ENCODE assay signal across 16 mouse cellular contexts in genomic region chr7:112275093-112275492, GRCm38 (mm10). TPM values are rescaled to one million over a fixed set of nuclear protein-coding genes. Genes with fewer than 3 reads are reported as not detected.
DNase-seq lines count a peak whose midpoint lies in the region; ATAC-seq and TF ChIP-seq lines count a peak whose summit lies in the region.
"Had no signal": no experiment of that assay in that cellular context is flagged by ENCODE, and none has a peak within 500 bp of the region (broad histone marks: within the 10 kb centered on the region; RNA-seq: fewer than 3 reads in every experiment).

No protein-coding gene starts in this region.

- peak overlapping the region; percentile 23; the same call in 1 of the 2 replicates for H3K27ac ChIP-seq in cerebellum, adult 2 months (ENCODE audit: insufficient read depth, low read length)
- H3K27ac ChIP-seq in heart, embryonic 15.5 days = peak overlapping the region; percentile 92
- H3K27ac ChIP-seq in stomach, embryonic 15.5 days = peak overlapping the region; percentile 16
- H3K27ac ChIP-seq in stomach, postnatal 0 days (replicated peaks) = no peak overlapping the region
- H3K27ac ChIP-seq in forebrain, embryonic 14.5 days (ENCODE audit: low read depth, low read length) = no peak overlapping the region; the same call in 1 of the 2 replicates
- H3K27ac ChIP-seq: hindbrain, embryonic 14.5 days; kidney, postnatal 0 days; liver, embryonic 14.5 days had no signal

- DNase-seq in cerebellum, adult 2 months = no peak
- DNase-seq in heart, adult 9 months (ENCODE audit: low spot score in 2 of 2) = no peak
- DNase-seq in stomach, postnatal 0 days (ENCODE audit: low spot score) = no peak
- no peak for DNase-seq in Muller cell, postnatal 12 days (ENCODE audit: inconsistent ontology term)
- no peak for DNase-seq in forebrain, embryonic 14.5 days (ENCODE audit: low spot score)
- DNase-seq: cerebellum, adult 18-20 months; gastrocnemius, postnatal 14 days; retina, postnatal 1 day; spleen, adult 18-20 months had no signal

- H3K4me1 ChIP-seq in cerebellum, adult 2 months (ENCODE audit: control insufficient read depth, insufficient read depth, low read length) = peaks cover 62% of the 10 kb centered on the region
- H3K4me1 ChIP-seq in heart, embryonic 15.5 days (replicated peaks) = peaks cover 94% of the 10 kb centered on the region
- H3K4me1 ChIP-seq in stomach, embryonic 15.5 days = peaks cover 53% of the 10 kb centered on the region
- 0 out of 2 replicates have a peak, but pooled peaks cover 3% of the 10 kb centered on the region for H3K4me1 ChIP-seq in stomach, postnatal 0 days (replicated peaks; ENCODE audit: control insufficient read depth, insufficient read depth)
- H3K4me1 ChIP-seq in forebrain, embryonic 14.5 days (ENCODE audit: control insufficient read depth, insufficient read depth, low read length) = peaks cover 25% of the 10 kb centered on the region
- H3K4me1 ChIP-seq: megakaryocyte, embryonic 14.5 days had no signal

- ATAC-seq in cerebellum, adult (ENCODE audit: insufficient number of reproducible peaks, low FRiP score, low TSS enrichment) = no peak
- ATAC-seq in heart, embryonic 15.5 days (replicated peaks; ENCODE audit: insufficient number of reproducible peaks, insufficient read depth, low FRiP score, low read depth) = no peak
- no peak for ATAC-seq in stomach, embryonic 15.5 days (ENCODE audit: insufficient read depth, low FRiP score, low read depth)
- no peak for ATAC-seq in stomach, postnatal 0 days (ENCODE audit: low FRiP score, low TSS enrichment)
- no peak for ATAC-seq in forebrain, embryonic 14.5 days

- no peak for TF ChIP-seq EP300 in stomach, postnatal 0 days (optimal IDR thresholded peaks at IDR 0.05)

- H3K9ac ChIP-seq in heart, embryonic 15.5 days = 0 out of 2 replicates have a peak overlapping the region, but pooled peaks have one; percentile 5
- H3K9ac ChIP-seq in stomach, embryonic 15.5 days = no peak overlapping the region
- no peak overlapping the region for H3K9ac ChIP-seq in stomach, postnatal 0 days (ENCODE audit: low read length)
- H3K9ac ChIP-seq in forebrain, embryonic 14.5 days (ENCODE audit: low read length) = no peak overlapping the region
- H3K9ac ChIP-seq: hindbrain, embryonic 14.5 days; liver, embryonic 14.5 days had no signal

- peaks cover 21% of the 10 kb centered on the region for H3K36me3 ChIP-seq in heart, embryonic 15.5 days
- no peaks in the 10 kb centered on the region for H3K36me3 ChIP-seq in stomach, embryonic 15.5 days
- peaks cover 3% of the 10 kb centered on the region; the same call in 1 of the 2 replicates for H3K36me3 ChIP-seq in stomach, postnatal 0 days (ENCODE audit: control insufficient read depth, insufficient read depth, low read length)
- H3K36me3 ChIP-seq in forebrain, embryonic 14.5 days (ENCODE audit: control insufficient read depth, insufficient read depth, low read length) = no peaks in the 10 kb centered on the region

- H3K27me3 ChIP-seq in cerebellum, adult 2 months (ENCODE audit: control insufficient read depth, insufficient read depth, low read length) = no peaks in the 10 kb centered on the region
- H3K27me3 ChIP-seq in heart, embryonic 15.5 days = no peaks in the 10 kb centered on the region
- no peaks in the 10 kb centered on the region for H3K27me3 ChIP-seq in stomach, embryonic 15.5 days (replicated peaks)
- H3K27me3 ChIP-seq in stomach, postnatal 0 days (ENCODE audit: control insufficient read depth, insufficient read depth, low read length) = no peaks in the 10 kb centered on the region
- H3K27me3 ChIP-seq in forebrain, embryonic 14.5 days (replicated peaks; ENCODE audit: control insufficient read depth, insufficient read depth, low read length) = no peaks in the 10 kb centered on the region

- no peak for TF ChIP-seq CTCF in cerebellum, adult 2 months (IDR thresholded peaks at IDR 0.05; ENCODE audit: borderline replicate concordance, insufficient read depth, low read depth, low read length)
- TF ChIP-seq CTCF in stomach, postnatal 0 days (IDR thresholded peaks at IDR 0.05; ENCODE audit: low read depth) = no peak

- no peaks in the 10 kb centered on the region for H3K9me3 ChIP-seq in heart, embryonic 15.5 days (replicated peaks)
- H3K9me3 ChIP-seq in stomach, embryonic 15.5 days = no peaks in the 10 kb centered on the region
- no peaks in the 10 kb centered on the region for H3K9me3 ChIP-seq in stomach, postnatal 0 days (ENCODE audit: control insufficient read depth, low read length)
- H3K9me3 ChIP-seq in forebrain, embryonic 14.5 days (replicated peaks; ENCODE audit: control insufficient read depth, low read length) = no peaks in the 10 kb centered on the region
- H3K9me3 ChIP-seq: megakaryocyte, embryonic 14.5 days had no signal

- no peak overlapping the region for H3K4me2 ChIP-seq in heart, embryonic 15.5 days
- H3K4me2 ChIP-seq in stomach, embryonic 15.5 days = no peak overlapping the region
- no peak overlapping the region for H3K4me2 ChIP-seq in stomach, postnatal 0 days (replicated peaks; ENCODE audit: low read depth)
- H3K4me2 ChIP-seq in forebrain, embryonic 14.5 days (ENCODE audit: low read length) = no peak overlapping the region
- H3K4me2 ChIP-seq: hindbrain, embryonic 14.5 days had no signal

- no peak overlapping the region for H3K4me3 ChIP-seq in cerebellum, adult 2 months (replicated peaks; ENCODE audit: insufficient read depth, low read depth, low read length)
- H3K4me3 ChIP-seq in heart, embryonic 15.5 days = no peak overlapping the region
- H3K4me3 ChIP-seq in stomach, embryonic 15.5 days (replicated peaks) = no peak overlapping the region
- H3K4me3 ChIP-seq in stomach, postnatal 0 days (ENCODE audit: low read depth, low read length) = no peak overlapping the region
- H3K4me3 ChIP-seq in forebrain, embryonic 14.5 days (ENCODE audit: low read depth, low read length) = no peak overlapping the region
- H3K4me3 ChIP-seq: megakaryocyte, embryonic 14.5 days had no signal

- 71% methylated on average over 3 of the region's 3 CpGs for WGBS in cerebellum, adult 2 months
- 53% methylated on average over 3 of the region's 3 CpGs for WGBS in heart, embryonic 15.5 days
- 52% methylated on average over 3 of the region's 3 CpGs for WGBS in stomach, embryonic 15.5 days
- WGBS in stomach, postnatal 0 days = 61% methylated on average over 3 of the region's 3 CpGs
- 86% methylated on average over 3 of the region's 3 CpGs for WGBS in forebrain, embryonic 14.5 days

- TF ChIP-seq POLR2A in cerebellum, adult 2 months (IDR thresholded peaks at IDR 0.05; ENCODE audit: borderline replicate concordance, insufficient read depth, low read length) = no peak

RNA-seq across cellular contexts. Expression of gene Mical2, which starts 49.4 kb away (rescaled TPM):
- 173 and 203 TPM in 2 replicates for polyA plus RNA-seq in cerebellum, adult 2 months (2012; rRNA removed)
- polyA plus RNA-seq in heart, embryonic 15.5 days (2015; fragmentation: Nextera tagmentation; extraction: Ambion mirVana) = 132 and 134 TPM in 2 replicates
- 12.5 and 12.7 TPM in 2 replicates for polyA plus RNA-seq in stomach, embryonic 15.5 days (2015; fragmentation: Nextera tagmentation; extraction: Ambion mirVana)
- polyA plus RNA-seq in stomach, postnatal 0 days (2015; fragmentation: Nextera tagmentation; extraction: Ambion mirVana) = 8.4 and 8.8 TPM in 2 replicates
- 2.6 and 6.2 TPM in 2 replicates for polyA plus RNA-seq in forebrain, embryonic 14.5 days (2014; fragmentation: Nextera tagmentation; extraction: Ambion mirVana)

Comparison
In these comparisons a context has a peak if more than half of its experiments do, and no peak if none do; other contexts are left out.
1. H3K27ac ChIP-seq: peak in cerebellum, adult 2 months (single experiment), heart, embryonic 15.5 days (single experiment) and stomach, embryonic 15.5 days (single experiment); none in stomach, postnatal 0 days (single experiment) and forebrain, embryonic 14.5 days (single experiment).